Mouse (Mus musculus): ENCODE measurements at regions not wholly inside any gene's neighbourhood (a gene's known extent, or its start where the extent isn't known, plus 50 kb on each side); places are given as distances from the start of the nearest gene placed in this dataset.

GRCm38 (mm10) chr8:90100509-90100908 is 247.6 kb downstream of the Tox3 start:
- no peak for TF ChIP-seq CTCF (conservative IDR thresholded peaks at IDR 0.05)
- Histone ChIP-seq H3K4me3 (no peak overlapping the region), H3K27ac (no peak overlapping the region)
- no peak for DNase-seq (ENCODE audit: low spot score in 2 of 2)

- no peak for DNase-seq (ENCODE audit: low spot score in 2 of 2)
- Histone ChIP-seq H3K27ac (no peak overlapping the region), H3K4me3 (no peak overlapping the region)
- no peak for TF ChIP-seq CTCF (conservative IDR thresholded peaks at IDR 0.05)
These were observed 265.5 kb downstream of the Tox3 start for GRCm38 (mm10) chr8:90082630-90083029.

DNA sequence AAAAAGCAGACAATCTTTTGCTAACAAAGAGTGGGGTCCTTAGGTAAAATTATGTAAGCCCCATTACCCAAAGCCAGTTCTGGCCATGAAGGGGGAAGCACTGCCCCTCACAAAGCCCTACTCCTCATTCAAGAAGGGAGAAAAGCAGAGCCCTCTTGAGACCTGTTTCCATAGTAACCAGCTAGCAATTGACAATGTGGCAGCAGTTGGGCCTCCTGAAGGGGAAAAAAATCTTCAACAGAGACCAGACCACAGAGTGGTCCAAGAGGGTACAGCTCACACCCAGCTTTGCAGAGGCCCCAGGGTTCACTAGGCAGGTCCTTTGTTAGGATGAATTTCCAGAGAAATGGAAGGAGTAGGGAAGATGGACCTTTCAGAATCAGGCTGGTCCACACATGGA is 271.8 kb downstream of the Tox3 start:
- no peak for TF ChIP-seq CTCF (conservative IDR thresholded peaks at IDR 0.05)
- DNase-seq (ENCODE audit: low spot score in 2 of 2): no peak
- Histone ChIP-seq H3K4me3 (no peak overlapping the region), H3K27ac (no peak overlapping the region)

- no peak overlapping the region for H3K27ac ChIP-seq
- DNase-seq (ENCODE audit: low spot score in 2 of 2): no peak
- H3K4me3 ChIP-seq: no peak overlapping the region
- TF ChIP-seq CTCF (conservative IDR thresholded peaks at IDR 0.05): no peak
These were observed 272.3 kb downstream of the Tox3 start for GRCm38 (mm10) chr8:90075796-90076195.

DNA sequence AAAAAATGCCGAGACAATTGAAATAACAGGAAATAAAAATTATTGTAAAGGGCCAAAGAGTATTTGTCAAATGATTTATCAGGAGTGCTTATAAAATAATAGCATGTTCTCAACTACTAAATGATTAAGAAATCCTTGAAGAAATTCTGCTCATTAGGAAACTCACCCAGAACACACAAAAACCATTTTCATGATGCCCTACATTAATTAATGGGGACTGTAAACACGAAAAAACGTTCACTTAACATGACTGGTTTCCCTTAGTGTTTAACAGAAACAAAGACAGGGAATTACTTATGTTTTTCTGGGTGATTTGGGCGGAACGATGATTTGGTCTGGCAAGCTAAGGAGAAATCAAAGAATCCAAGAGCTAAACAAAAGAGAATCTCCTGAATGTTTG is 278.1 kb downstream of the Tox3 start:
- DNase-seq (ENCODE audit: low spot score in 2 of 2): no peak
- no peak overlapping the region for H3K27ac ChIP-seq
- H3K4me3 ChIP-seq: no peak overlapping the region
- TF ChIP-seq CTCF (conservative IDR thresholded peaks at IDR 0.05): no peak

DNA sequence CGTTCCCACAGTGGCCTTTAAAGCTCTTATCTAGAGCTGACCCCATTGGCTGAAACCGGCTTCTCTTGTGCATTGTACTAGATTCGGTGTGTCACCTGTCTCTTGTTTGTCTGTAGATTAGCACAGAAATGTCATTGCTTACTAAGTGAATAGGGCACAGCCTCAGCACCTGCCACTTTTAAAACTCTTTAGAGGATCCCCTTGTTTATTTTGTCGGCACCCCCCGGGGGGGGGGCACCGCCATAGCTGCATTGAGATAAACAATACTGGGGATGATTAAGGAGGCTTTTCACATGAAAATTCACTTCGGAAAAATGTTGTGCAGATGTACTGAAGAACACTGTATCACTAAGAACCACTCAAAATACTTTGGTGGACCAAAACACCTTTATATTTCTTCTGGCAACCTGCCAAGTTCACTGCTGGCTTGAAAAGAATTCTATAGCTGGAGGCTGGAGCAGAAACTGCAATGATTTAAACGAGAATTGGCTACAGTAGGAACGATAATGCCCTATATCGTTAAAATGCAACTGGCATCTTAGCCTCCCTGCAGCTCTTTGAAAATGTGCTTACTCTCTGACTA is 278.6 kb downstream of the Tox3 start:
- Histone ChIP-seq H3K4me3 (no peak overlapping the region), H3K27ac (no peak overlapping the region)
- no peak for DNase-seq (ENCODE audit: low spot score in 2 of 2)
- no peak for TF ChIP-seq CTCF (conservative IDR thresholded peaks at IDR 0.05)

- TF ChIP-seq CTCF (conservative IDR thresholded peaks at IDR 0.05): no peak
- Histone ChIP-seq H3K27ac (no peak overlapping the region), H3K4me3 (no peak overlapping the region)
- DNase-seq (ENCODE audit: low spot score in 2 of 2): no peak
These were observed 279.7 kb downstream of the Tox3 start for GRCm38 (mm10) chr8:90068441-90068840.

GRCm38 (mm10) chr8:90064381-90064780 is 283.8 kb downstream of the Tox3 start:
- Histone ChIP-seq H3K27ac (no peak overlapping the region), H3K4me3 (no peak overlapping the region)
- DNase-seq (ENCODE audit: low spot score in 2 of 2): no peak
- no peak for TF ChIP-seq CTCF (conservative IDR thresholded peaks at IDR 0.05)

DNA sequence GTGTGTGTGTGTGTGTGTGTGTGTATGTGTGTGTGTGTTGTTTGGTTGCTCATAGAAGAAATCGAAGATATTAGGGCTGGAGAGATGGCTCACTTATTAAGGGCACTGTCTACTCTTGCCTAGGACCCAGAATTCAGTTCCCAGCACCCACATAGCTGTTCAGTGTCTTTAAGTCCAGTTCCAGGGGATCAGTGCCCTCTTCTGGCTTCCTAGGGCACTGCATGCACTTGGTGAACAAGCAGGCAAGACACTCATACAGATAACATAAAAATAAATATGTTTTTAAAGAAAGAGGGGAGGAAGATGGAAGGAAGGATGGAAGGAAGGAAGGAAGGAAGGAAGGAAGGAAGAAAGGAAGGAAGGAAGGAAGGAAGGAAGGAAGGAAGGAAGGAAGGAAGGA is 284.9 kb downstream of the Tox3 start:
- DNase-seq (ENCODE audit: low spot score in 2 of 2): no peak
- Histone ChIP-seq H3K27ac (no peak overlapping the region), H3K4me3 (no peak overlapping the region)
- TF ChIP-seq CTCF (conservative IDR thresholded peaks at IDR 0.05): peak; percentile 59

DNA sequence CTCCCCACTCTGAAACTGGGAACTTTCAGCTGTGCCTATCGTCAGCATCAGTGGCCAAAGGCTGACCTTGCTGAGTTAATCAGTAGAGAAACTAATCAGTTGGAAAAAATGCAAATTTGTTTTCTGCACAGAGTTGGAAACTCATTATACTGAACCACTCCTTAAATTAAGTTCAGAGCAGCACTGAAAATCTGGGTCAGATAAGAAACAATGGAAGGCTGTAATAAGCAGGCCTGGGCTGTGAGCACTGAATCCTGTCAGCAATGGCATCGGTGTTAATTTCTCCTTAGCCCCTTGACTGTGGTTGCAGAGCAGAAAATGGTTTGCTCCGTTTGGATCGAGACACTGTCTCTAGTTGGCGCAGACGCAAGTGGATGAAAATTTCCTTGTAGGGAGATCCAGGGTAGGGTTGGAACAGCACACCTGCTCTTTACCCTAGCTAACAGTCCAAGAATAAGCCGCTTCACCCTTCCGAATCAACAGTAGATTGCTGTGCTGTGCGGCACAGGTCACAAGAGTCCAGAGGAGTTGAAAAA is 289.4 kb downstream of the Tox3 start:
- no peak for DNase-seq (ENCODE audit: low spot score in 2 of 2)
- Histone ChIP-seq H3K4me3 (no peak overlapping the region), H3K27ac (no peak overlapping the region)
- TF ChIP-seq CTCF (conservative IDR thresholded peaks at IDR 0.05): no peak

DNA sequence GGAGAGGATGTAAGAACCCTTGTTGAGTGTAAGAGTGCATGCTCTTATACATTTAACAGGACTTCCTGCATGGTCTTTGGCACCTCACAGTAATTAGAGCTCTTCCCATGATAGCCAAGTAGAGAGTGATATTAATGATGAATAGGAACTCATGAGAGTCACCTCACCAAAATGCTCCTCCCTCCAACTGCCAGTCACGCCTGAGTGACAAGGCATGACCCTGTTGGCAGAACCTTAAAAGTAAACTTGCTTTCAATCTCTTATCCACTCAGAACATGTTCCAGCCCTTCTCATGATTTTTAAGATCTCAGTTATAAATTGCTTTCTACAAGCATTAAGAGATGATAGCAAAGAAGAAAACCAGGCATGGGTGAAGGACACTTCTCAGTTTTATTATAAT is 291.8 kb downstream of the Tox3 start:
- Histone ChIP-seq H3K27ac (no peak overlapping the region), H3K4me3 (no peak overlapping the region)
- no peak for DNase-seq (ENCODE audit: low spot score in 2 of 2)
- TF ChIP-seq CTCF (conservative IDR thresholded peaks at IDR 0.05): no peak

- Histone ChIP-seq H3K27ac (no peak overlapping the region), H3K4me3 (no peak overlapping the region)
- DNase-seq (ENCODE audit: low spot score in 2 of 2): peak in 1 of 2 experiments; percentile 13
- TF ChIP-seq CTCF (conservative IDR thresholded peaks at IDR 0.05): no peak
These were observed 301.4 kb downstream of the Tox3 start for GRCm38 (mm10) chr8:90046779-90047178.

- no peak overlapping the region for H3K27ac ChIP-seq
- DNase-seq (ENCODE audit: low spot score in 2 of 2): no peak
These were observed 311.7 kb downstream of the Tox3 start for GRCm38 (mm10) chr8:90036436-90036835.

GRCm38 (mm10) chr8:90032572-90032971 is 315.6 kb downstream of the Tox3 start:
- no peak for DNase-seq (ENCODE audit: low spot score in 2 of 2)
- Histone ChIP-seq H3K27ac (no peak overlapping the region), H3K4me3 (no peak overlapping the region)
- no peak for TF ChIP-seq CTCF (conservative IDR thresholded peaks at IDR 0.05)

More at GRCm38 (mm10) chr8:90036436-90036835, 311.7 kb downstream of the Tox3 start:
- H3K4me3 ChIP-seq: no peak overlapping the region
- TF ChIP-seq CTCF (conservative IDR thresholded peaks at IDR 0.05): no peak
